Mouse (Mus musculus) lung, postnatal 0 days (tissue): ENCODE results near the gene Gls2. TPM values are rescaled to one million over a fixed set of nuclear protein-coding genes. Genes with fewer than 3 reads are reported as not detected.
"Not testable (repeated sequence)": the region's sequence is repeated elsewhere in the genome, so short reads cannot be mapped to it uniquely, and the experiment has no call there.

Experiments used
- ATAC-seq: fragments of 200-750 bp; cut with Nextera tagmentation; 2 replicates; pipeline ENCODE4 v1.8.0; 2017; ENCODE audit warnings: moderate library complexity
- DNase-seq: peaks from one replicate; pipeline ENCODE4 v3.0.0-alpha.2; 2016; ENCODE audit warnings: low spot score
- H3K27ac ChIP-seq: fragments of 300-500 bp; sonication (generic); 2 replicates; pipeline ENCODE4 v1.5.1; 2014; ENCODE audit warnings: antibody characterized with exemption, mild to moderate bottlenecking, low read length, mixed read lengths
- H3K27me3 ChIP-seq: fragments of 300-500 bp; sonication (generic); replicated peaks from 2 replicates; pipeline ENCODE4 v1.6.1; 2014; ENCODE audit warnings: low read length, mixed read lengths; ENCODE audit not compliant: insufficient read depth
- H3K36me3 ChIP-seq: fragments of 300-500 bp; sonication (generic); 2 replicates; pipeline ENCODE4 v1.6.1; 2014; ENCODE audit warnings: low read length, mixed read lengths; ENCODE audit not compliant: insufficient read depth
- H3K4me1 ChIP-seq: fragments of 300-500 bp; sonication (generic); 2 replicates; pipeline ENCODE4 v1.6.1; 2014; ENCODE audit warnings: antibody characterized with exemption, low read depth, low read length, mixed read lengths; ENCODE audit not compliant: insufficient read depth
- H3K4me2 ChIP-seq: fragments of 300-500 bp; sonication (generic); replicated peaks from 2 replicates; pipeline ENCODE4 v1.6.1; 2014; ENCODE audit warnings: low read depth, mild to moderate bottlenecking, low read length, moderate library complexity, mixed read lengths
- H3K4me3 ChIP-seq: fragments of 300-500 bp; sonication (generic); 2 replicates; pipeline ENCODE4 v1.5.1; 2014; ENCODE audit warnings: low read depth, low read length
- H3K9ac ChIP-seq: fragments of 300-500 bp; sonication (generic); replicated peaks from 2 replicates; pipeline ENCODE4 v1.6.1; 2014; ENCODE audit warnings: low read depth, mild to moderate bottlenecking
- H3K9me3 ChIP-seq: fragments of 300-500 bp; sonication (generic); 2 replicates; pipeline ENCODE4 v1.6.1; 2016; ENCODE audit warnings: low read length, mixed read lengths
- CTCF ChIP-seq: IDR thresholded peaks from 2 replicates; pipeline ENCODE4 v1.5.1; 2016; ENCODE audit warnings: antibody characterized with exemption, mild to moderate bottlenecking
- EP300 ChIP-seq: IDR thresholded peaks from 2 replicates; pipeline ENCODE4 v1.6.1; 2016; ENCODE audit warnings: antibody characterized with exemption, mild to moderate bottlenecking, control low read depth
- WGBS: fragments of 180-500 bp; shearing (Covaris S2); extraction: QIAGEN DNeasy Blood & Tissue Kit; methylation state at CpG from one replicate; pipeline ENCODE4 v1.1.7; 2014; 5-methylcytosine and 5-hydroxymethylcytosine counted together
- polyA plus RNA-seq: library from polyadenylated mRNA; unstranded; fragments of >200 nt; fragmentation: Nextera tagmentation; extraction: Ambion mirVana; gene quantifications from 2 replicates; pipeline ENCODE4 v1.2.1, GENCODE M21; 2015

Gls2 gene
- 0.82 and 0.92 TPM in 2 replicates for polyA plus RNA-seq

DNA sequence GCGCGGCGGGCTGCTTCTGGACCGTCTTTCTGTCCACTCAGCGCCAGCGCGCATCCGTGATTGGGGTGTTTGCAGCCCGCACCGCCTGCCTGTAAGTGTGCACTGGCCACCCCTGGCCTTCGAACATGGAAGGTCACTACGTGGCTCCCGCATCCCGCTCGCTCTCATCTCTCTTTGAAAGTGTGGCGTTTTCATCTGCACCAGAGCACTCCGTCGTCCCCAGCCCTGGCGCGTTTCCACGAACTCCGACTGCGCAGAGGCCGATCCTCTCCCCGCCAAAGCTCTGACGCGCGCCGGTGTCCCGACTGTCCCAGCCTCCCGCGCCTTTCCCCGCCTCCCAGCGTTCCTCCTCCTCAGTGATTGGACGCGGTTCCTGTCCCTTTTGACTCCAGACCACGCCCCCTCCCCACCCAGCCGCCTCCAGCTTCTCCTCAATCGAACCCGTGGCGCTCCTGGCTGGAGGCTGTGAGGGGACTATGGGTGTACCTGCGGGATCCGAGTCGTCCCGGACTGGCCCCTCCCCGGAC lies at the start of gene Gls2:
Gls2 (plus strand) TSS at position 434 of the 527 bp plus-strand sequence.
- Histone ChIP-seq H3K9ac (0 out of 2 replicates have a peak within 1 kb of the TSS, but pooled peaks have one; percentile 16), H3K9me3 (no peaks in the 10 kb centered on the region), H3K4me2 (peak within 1 kb of the TSS; percentile 100), H3K27me3 (0 out of 2 replicates have a peak, but pooled peaks cover 3% of the 10 kb centered on the region), H3K4me3 (peak within 1 kb of the TSS; percentile 58), H3K4me1 (no peaks in the 10 kb centered on the region), H3K27ac (no peak within 1 kb of the TSS; the same call in 1 of the 2 replicates), H3K36me3 (no peaks in the 10 kb centered on the region)
- peak; percentile 98 for DNase-seq
- ATAC-seq: peak; percentile 97
- TF ChIP-seq CTCF: no peak
- no peak for TF ChIP-seq EP300
- 1% methylated on average over 45 of the region's 46 CpGs for WGBS

DNA sequence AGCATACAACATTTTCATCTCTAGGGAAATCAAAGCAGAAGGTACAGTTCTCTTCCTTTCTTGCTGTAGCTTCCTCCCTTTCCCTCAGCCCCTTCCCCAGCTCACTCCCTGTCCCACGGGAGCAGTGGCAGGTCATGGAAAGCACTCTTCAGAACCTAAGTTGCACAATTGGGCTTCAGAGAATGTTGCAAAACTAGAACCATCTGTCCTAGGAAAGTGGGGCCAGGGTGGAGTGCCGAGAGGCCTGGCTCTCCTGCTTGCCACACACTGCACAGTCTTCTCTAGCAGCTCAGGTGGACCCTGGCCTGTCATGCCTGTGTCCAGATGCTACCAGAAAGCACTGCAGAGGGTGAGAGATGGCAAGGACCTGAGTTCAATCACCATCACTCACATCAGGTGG lies 49.3 kb upstream of the Gls2 start:
- WGBS: 38% methylated on average over 2 of the region's 2 CpGs
- H3K9ac ChIP-seq: no peak overlapping the region
- no peaks in the 10 kb centered on the region for H3K9me3 ChIP-seq
- TF ChIP-seq CTCF: no peak
- TF ChIP-seq EP300: peak; percentile 82
- H3K4me1 ChIP-seq: peaks cover 7% of the 10 kb centered on the region; the same call in 1 of the 2 replicates
- peak; percentile 44 for ATAC-seq
- H3K27ac ChIP-seq: peak overlapping the region; percentile 71
- 0 out of 2 replicates have a peak, but pooled peaks cover 10% of the 10 kb centered on the region for H3K36me3 ChIP-seq
- H3K4me3 ChIP-seq: no peak overlapping the region
- H3K4me2 ChIP-seq: no peak overlapping the region
- peak; percentile 90 for DNase-seq
- H3K27me3 ChIP-seq: no peaks in the 10 kb centered on the region

- Histone ChIP-seq H3K4me2 (peak overlapping the region; percentile 33; the same call in 1 of the 2 replicates), H3K9me3 (no peaks in the 10 kb centered on the region), H3K27ac (peak overlapping the region; percentile 82), H3K4me3 (no peak overlapping the region), H3K4me1 (peaks cover 13% of the 10 kb centered on the region; the same call in 1 of the 2 replicates), H3K27me3 (no peaks in the 10 kb centered on the region), H3K9ac (no peak overlapping the region; the same call in 1 of the 2 replicates), H3K36me3 (0 out of 2 replicates have a peak, but pooled peaks cover 3% of the 10 kb centered on the region)
- 71% methylated on average over 5 of the region's 5 CpGs for WGBS
- DNase-seq (peak; percentile 74), ATAC-seq (no peak; the same call in 1 of the 2 replicates)
- TF ChIP-seq EP300: no peak
- no peak for TF ChIP-seq CTCF
Observed at GRCm38 (mm10) chr10:128148789-128149365, 45.4 kb upstream of the Gls2 start.

DNA sequence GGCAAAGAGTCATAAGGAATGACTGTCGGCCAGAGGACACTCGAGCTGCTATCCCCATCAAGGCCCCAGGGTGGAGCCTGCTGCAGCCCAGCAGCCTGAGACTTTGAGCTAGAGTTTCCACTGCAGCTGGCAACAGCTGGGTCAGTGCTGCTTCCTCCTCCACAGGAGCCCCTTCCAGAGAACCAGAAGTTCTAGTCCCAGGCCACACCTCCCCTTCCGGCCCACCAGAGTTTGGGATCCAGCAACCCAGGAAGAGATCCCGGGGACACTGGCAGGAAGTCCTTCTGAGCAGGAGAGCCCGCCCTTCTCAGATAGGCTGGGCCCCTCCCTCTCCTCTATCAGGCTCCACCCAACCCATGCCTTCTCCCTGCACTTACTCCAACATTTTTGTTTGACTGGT lies 44.7 kb upstream of the Gls2 start:
- Histone ChIP-seq H3K27ac (peak overlapping the region; percentile 82), H3K9me3 (no peaks in the 10 kb centered on the region), H3K9ac (no peak overlapping the region), H3K4me1 (peaks cover 15% of the 10 kb centered on the region; the same call in 1 of the 2 replicates), H3K36me3 (0 out of 2 replicates have a peak, but pooled peaks cover 3% of the 10 kb centered on the region), H3K4me2 (peak overlapping the region; percentile 33), H3K27me3 (no peaks in the 10 kb centered on the region), H3K4me3 (no peak overlapping the region)
- 3% methylated on average over 4 of the region's 5 CpGs for WGBS
- TF ChIP-seq EP300 (peak; percentile 87; the same call in 1 of the 2 replicates), CTCF (peak; percentile 73)
- peak; percentile 98 for DNase-seq
- ATAC-seq: peak; percentile 95

DNA sequence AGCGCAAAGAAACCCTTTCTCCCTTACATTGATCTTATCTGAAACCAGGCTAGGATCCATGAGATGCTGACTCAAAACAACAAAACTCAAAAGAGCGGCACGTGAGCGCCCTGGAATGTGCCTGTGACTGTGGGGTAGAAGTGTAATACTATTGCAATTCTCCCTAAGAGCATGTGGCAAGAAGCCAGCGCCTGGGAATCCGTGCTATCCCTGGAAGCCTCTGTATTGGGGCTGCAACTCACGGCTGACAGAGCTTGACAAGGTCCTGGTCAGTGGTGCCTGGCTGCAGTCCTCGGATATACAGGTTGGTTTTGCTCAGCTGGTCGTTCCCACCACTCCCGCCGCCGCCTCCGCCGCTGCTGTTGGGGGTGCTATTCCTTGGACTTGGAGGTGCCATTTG lies 43.3 kb upstream of the Gls2 start:
- no peak for TF ChIP-seq CTCF
- Histone ChIP-seq H3K36me3 (no peaks in the 10 kb centered on the region), H3K4me2 (no peak overlapping the region), H3K9ac (no peak overlapping the region), H3K9me3 (no peaks in the 10 kb centered on the region), H3K4me1 (peaks cover 18% of the 10 kb centered on the region; the same call in 1 of the 2 replicates), H3K27ac (peak overlapping the region; percentile 68), H3K4me3 (no peak overlapping the region), H3K27me3 (no peaks in the 10 kb centered on the region)
- WGBS: 67% methylated on average over 14 of the region's 14 CpGs
- DNase-seq (peak; percentile 86), ATAC-seq (no peak)

DNA sequence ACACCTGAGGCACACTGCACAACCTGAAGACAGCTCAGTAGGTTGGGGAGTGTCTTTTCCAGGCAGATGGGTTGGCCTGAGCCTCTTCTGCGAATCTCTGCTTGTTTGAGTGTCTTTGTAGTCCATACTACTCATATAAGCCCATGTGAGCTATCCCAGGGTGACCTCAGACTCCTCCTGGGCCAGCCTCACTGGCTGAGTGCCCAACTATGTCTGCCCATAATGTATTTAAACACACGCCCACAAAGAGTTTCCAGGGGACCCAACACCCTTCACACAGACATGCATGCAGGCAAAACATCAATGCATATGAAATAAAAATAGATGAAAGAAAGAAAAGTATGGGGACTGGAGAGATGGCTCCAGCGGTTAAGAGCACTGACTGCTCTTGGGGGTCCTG lies 40.3 kb upstream of the Gls2 start:
- peak; percentile 66 for DNase-seq
- WGBS: 55% methylated on average over 3 of the region's 3 CpGs
- peak overlapping the region; percentile 64 for H3K27ac ChIP-seq

GRCm38 (mm10) chr10:128165726-128166125 lies 28.5 kb upstream of the Gls2 start:
- not testable (repeated sequence) for H3K27ac ChIP-seq, H3K9me3 ChIP-seq, DNase-seq, H3K27me3 ChIP-seq, H3K4me3 ChIP-seq, H3K36me3 ChIP-seq, H3K9ac ChIP-seq, H3K4me2 ChIP-seq, ATAC-seq, H3K4me1 ChIP-seq
- 67% methylated on average over 2 of the region's 3 CpGs for WGBS

More for the DNA sequence above, 40.3 kb upstream of the Gls2 start:
- TF ChIP-seq CTCF (no peak), EP300 (no peak)
- Histone ChIP-seq H3K36me3 (no peaks in the 10 kb centered on the region), H3K9me3 (no peaks in the 10 kb centered on the region), H3K4me1 (peaks cover 16% of the 10 kb centered on the region; the same call in 1 of the 2 replicates), H3K4me3 (no peak overlapping the region), H3K4me2 (no peak overlapping the region), H3K27me3 (no peaks in the 10 kb centered on the region), H3K9ac (no peak overlapping the region)
- ATAC-seq: no peak
